Mouse (Mus musculus): ENCODE measurements around the gene Ptges. TPM values are rescaled to one million over a fixed set of nuclear protein-coding genes. Genes with fewer than 3 reads are reported as not detected.
A peak's percentile ranks its signal among the peaks of the same experiment; 100 is the strongest.

The Ptges gene
- polyA plus RNA-seq, 1 experiment from 2014 or later, result 10.8 TPM

DNA sequence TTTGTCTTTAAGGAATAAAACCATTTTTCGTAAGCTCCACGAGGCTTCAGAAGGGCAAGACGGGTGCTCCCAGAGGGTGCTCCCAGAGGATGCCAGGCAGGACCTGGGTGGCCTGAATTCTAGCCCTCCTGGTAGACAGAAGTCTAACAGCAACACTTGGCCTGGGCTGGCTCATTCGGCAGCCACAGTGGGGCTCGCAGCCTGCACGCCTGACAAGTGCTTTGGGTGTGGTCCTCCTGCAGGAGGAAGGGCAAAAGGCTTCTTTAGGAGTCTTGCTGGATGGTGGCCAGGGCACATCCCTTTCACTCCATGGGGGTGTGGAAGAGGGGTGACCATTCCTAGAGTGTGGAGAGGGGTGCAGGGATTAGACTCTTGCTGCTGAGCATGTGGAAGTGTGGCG lies 48.4 kb downstream of the Ptges start:
- Histone ChIP-seq H3K27ac (no peak overlapping the region; the same call in 1 of the 2 replicates), H3K4me3 (no peak overlapping the region), H3K36me3 (peaks cover 29% of the 10 kb centered on the region), H3K9me3 (0 out of 2 replicates have a peak, but pooled peaks cover 2% of the 10 kb centered on the region), H3K27me3 (ENCODE audit: insufficient read depth, poor library complexity, severe bottlenecking) (no peaks in the 10 kb centered on the region), H3K4me1 (replicated peaks) (peaks cover 14% of the 10 kb centered on the region)
- WGBS, result 85% methylated on average over 7 of the region's 7 CpGs
- no peak for DNase-seq (ENCODE audit: low spot score)

GRCm38 (mm10) chr2:30879481-30879880 lies 50.2 kb downstream of the Ptges start:
- 93% methylated on average over 15 of the region's 15 CpGs for WGBS
- no peaks in the 10 kb centered on the region for H3K9me3 ChIP-seq
- no peaks in the 10 kb centered on the region for H3K27me3 ChIP-seq (ENCODE audit: insufficient read depth, poor library complexity, severe bottlenecking)
- DNase-seq (ENCODE audit: low spot score), result no peak
- H3K4me3 ChIP-seq, result no peak overlapping the region
- H3K4me1 ChIP-seq (replicated peaks), result peaks cover 24% of the 10 kb centered on the region
- no peak overlapping the region for H3K27ac ChIP-seq
- H3K36me3 ChIP-seq, result peaks cover 22% of the 10 kb centered on the region

DNA sequence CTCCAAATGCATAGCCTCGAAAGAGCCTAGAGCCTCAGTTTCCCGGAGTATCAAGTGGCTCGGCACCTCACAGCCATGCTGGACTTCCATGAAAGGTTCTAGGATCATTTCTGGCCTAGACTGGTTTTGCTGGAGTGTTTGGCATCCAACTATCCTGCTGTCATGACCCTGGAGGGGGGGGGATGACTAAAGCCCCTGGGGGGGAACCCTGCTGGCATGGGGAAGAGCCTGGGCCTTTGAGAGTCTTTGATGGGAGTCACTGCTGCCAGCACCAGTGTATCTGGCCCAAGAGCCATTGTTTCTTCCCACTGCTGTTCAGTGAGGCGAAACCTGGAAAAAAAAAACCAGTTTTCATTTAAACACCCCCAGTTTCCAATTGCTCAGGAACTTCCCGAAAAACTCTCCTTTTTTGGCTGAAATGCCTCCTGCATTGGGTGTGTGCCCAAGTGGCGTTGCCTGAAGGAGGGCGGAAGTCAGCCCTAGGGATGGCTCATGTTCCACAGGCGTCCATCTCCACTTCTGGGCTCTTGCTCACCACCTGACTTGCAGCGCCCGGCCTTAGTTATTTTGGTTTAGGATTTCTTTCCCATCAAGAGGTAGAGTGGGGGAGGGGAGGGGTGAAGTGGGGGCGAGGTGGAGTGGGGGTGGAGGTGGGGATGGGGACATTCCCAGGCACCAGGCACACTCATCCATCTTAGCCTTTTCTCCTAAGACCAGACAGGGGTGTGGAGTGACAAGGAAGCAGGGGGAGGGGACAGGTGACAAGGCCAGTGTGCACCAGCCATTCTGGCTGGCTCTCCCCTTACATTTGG lies 53.8 kb downstream of the Ptges start:
- no peak for DNase-seq (ENCODE audit: low spot score)
- Histone ChIP-seq H3K4me3 (no peak overlapping the region), H3K4me1 (replicated peaks) (peaks cover 48% of the 10 kb centered on the region), H3K27ac (peak overlapping the region; percentile 74), H3K27me3 (ENCODE audit: insufficient read depth, poor library complexity, severe bottlenecking) (no peaks in the 10 kb centered on the region), H3K36me3 (peaks cover 18% of the 10 kb centered on the region), H3K9me3 (no peaks in the 10 kb centered on the region)
- WGBS, result 32% methylated on average over 11 of the region's 11 CpGs

GRCm38 (mm10) chr2:30875096-30875495 lies 54.6 kb downstream of the Ptges start:
- Histone ChIP-seq H3K27ac (peak overlapping the region; percentile 74), H3K36me3 (peaks cover 18% of the 10 kb centered on the region), H3K9me3 (no peaks in the 10 kb centered on the region), H3K4me3 (no peak overlapping the region), H3K4me1 (replicated peaks) (peaks cover 50% of the 10 kb centered on the region), H3K27me3 (ENCODE audit: insufficient read depth, poor library complexity, severe bottlenecking) (no peaks in the 10 kb centered on the region)
- 59% methylated on average over 7 of the region's 7 CpGs for WGBS
- no peak for DNase-seq (ENCODE audit: low spot score)

DNA sequence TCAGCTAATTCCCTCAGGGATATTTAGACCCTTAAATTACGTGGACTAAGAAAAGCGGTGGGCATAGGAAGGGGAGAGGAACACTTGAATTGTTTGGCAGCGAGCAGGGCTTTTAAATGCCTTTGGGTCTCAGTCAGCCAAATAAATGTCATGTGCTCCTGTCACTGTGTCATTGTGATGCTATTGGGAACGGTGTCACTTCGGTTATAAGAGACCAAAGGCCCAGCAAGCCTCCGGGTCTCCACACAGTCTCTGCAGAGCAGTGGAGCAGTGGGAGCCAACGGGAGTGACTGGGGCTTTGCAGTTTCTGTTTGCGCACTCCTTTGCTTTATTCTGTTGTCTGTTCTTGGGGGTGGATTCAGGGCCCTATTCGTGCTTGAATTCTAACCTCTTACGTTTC lies 55.2 kb downstream of the Ptges start:
- 19% methylated on average over 10 of the region's 10 CpGs for WGBS

GRCm38 (mm10) chr2:30872669-30873068 lies 57.0 kb downstream of the Ptges start:
- H3K9me3 ChIP-seq, result no peaks in the 10 kb centered on the region
- no peaks in the 10 kb centered on the region for H3K36me3 ChIP-seq
- H3K27me3 ChIP-seq (ENCODE audit: insufficient read depth, poor library complexity, severe bottlenecking), result no peaks in the 10 kb centered on the region
- DNase-seq (ENCODE audit: low spot score), result no peak
- no peak overlapping the region for H3K4me3 ChIP-seq
- whole genome bisulfite sequencing, result 80% methylated on average over 6 of the region's 6 CpGs
- 0 out of 2 replicates have a peak overlapping the region, but pooled peaks have one; percentile 26 for H3K27ac ChIP-seq
- peaks cover 50% of the 10 kb centered on the region for H3K4me1 ChIP-seq (replicated peaks)

More for the DNA sequence above, 55.2 kb downstream of the Ptges start:
- Histone ChIP-seq H3K27me3 (ENCODE audit: insufficient read depth, poor library complexity, severe bottlenecking) (no peaks in the 10 kb centered on the region), H3K27ac (no peak overlapping the region), H3K36me3 (peaks cover 13% of the 10 kb centered on the region), H3K4me3 (no peak overlapping the region), H3K9me3 (no peaks in the 10 kb centered on the region), H3K4me1 (replicated peaks) (peaks cover 50% of the 10 kb centered on the region)
- DNase-seq (ENCODE audit: low spot score), result no peak

DNA sequence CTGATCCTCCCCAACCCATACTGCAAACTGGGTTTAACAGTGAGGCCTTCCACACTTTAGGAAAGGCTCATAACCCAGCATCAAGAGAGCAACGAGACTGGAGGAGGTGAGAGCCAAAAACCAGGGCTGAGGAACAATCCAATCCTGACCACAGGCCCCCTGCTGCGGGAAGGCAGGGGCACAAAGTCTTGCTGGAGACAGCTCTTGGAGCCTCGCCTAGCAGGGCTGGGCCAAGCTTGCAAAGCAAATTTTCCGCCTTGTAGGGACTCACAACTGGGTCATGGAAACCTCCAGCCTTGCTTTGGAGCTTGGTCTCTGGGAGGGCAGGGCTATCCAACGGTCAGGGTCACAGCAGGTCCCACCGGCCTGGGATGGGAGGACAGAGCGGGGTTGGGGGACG lies 58.8 kb downstream of the Ptges start:
- Histone ChIP-seq H3K9me3 (no peaks in the 10 kb centered on the region), H3K27me3 (ENCODE audit: insufficient read depth, poor library complexity, severe bottlenecking) (0 out of 2 replicates have a peak, but pooled peaks cover 5% of the 10 kb centered on the region), H3K4me1 (replicated peaks) (peaks cover 40% of the 10 kb centered on the region), H3K36me3 (no peaks in the 10 kb centered on the region), H3K27ac (no peak overlapping the region), H3K4me3 (no peak overlapping the region)
- no peak for DNase-seq (ENCODE audit: low spot score)
- WGBS, result 67% methylated on average over 8 of the region's 8 CpGs

DNA sequence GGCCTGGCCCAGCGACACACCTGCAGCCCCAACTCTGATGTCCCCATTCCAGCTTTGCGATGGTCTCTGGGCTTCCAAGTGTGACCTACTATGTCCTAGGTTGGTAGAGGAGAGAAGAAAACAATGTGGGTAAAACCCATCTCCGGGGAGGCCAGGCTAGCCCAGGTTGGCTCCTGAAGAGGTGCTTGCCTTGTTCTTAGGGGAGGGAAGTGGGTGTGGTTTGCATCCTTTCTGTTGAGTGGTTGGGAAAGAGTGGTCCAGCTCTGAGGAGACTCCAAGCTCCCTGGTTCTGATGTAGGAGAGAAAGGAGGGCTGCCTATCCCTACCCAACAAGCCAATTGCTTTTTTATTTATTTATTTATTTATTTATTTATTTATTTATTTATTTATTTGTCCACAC lies 64.2 kb downstream of the Ptges start:
- H3K36me3 ChIP-seq, result no peaks in the 10 kb centered on the region
- peaks cover 43% of the 10 kb centered on the region for H3K4me1 ChIP-seq (replicated peaks)
- no peaks in the 10 kb centered on the region for H3K9me3 ChIP-seq
- no peak for DNase-seq (ENCODE audit: low spot score)
- 59% methylated on average over 3 of the region's 3 CpGs for WGBS
- H3K27me3 ChIP-seq (ENCODE audit: insufficient read depth, poor library complexity, severe bottlenecking), result peaks cover 34% of the 10 kb centered on the region
- H3K27ac ChIP-seq, result peak overlapping the region; percentile 77
- peak overlapping the region; percentile 49; the same call in 1 of the 2 replicates for H3K4me3 ChIP-seq

DNA sequence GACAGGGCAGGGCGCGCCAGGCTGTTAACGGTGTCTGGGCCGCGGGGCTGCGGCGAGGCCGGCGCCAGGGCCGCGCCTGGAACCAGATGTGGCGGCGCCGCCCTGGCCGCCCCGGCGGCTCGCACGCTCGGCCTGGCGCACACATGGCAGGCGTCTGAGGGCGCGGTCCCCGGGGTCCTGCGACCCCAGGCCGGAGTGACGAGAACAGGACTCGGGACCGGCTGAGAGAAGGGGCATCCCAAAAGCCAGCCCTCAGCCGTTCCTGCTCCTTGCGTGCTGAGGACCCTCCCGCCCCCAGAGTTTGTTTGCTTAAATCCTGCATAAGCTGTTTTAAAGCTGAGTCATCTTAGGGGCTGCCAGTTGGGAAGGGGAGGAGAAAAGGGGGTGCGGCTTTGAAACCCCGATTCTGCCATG lies 64.7 kb downstream of the Ptges start:
- Histone ChIP-seq H3K4me3 (peak overlapping the region; percentile 49), H3K27ac (peak overlapping the region; percentile 77), H3K9me3 (no peaks in the 10 kb centered on the region), H3K27me3 (ENCODE audit: insufficient read depth, poor library complexity, severe bottlenecking) (peaks cover 34% of the 10 kb centered on the region), H3K36me3 (no peaks in the 10 kb centered on the region), H3K4me1 (replicated peaks) (peaks cover 44% of the 10 kb centered on the region)
- WGBS, result 3% methylated on average over 35 of the region's 35 CpGs
- DNase-seq (ENCODE audit: low spot score), result peak; percentile 43

GRCm38 (mm10) chr2:30863574-30863973 lies 66.1 kb downstream of the Ptges start:
- Histone ChIP-seq H3K4me3 (no peak overlapping the region), H3K27me3 (ENCODE audit: insufficient read depth, poor library complexity, severe bottlenecking) (peaks cover 34% of the 10 kb centered on the region), H3K27ac (peak overlapping the region; percentile 25; the same call in 1 of the 2 replicates), H3K36me3 (no peaks in the 10 kb centered on the region), H3K4me1 (replicated peaks) (peaks cover 50% of the 10 kb centered on the region), H3K9me3 (no peaks in the 10 kb centered on the region)
- no peak for DNase-seq (ENCODE audit: low spot score)
- 74% methylated on average over 9 of the region's 9 CpGs for WGBS

GRCm38 (mm10) chr2:30862081-30862480 lies 67.6 kb downstream of the Ptges start:
- H3K27ac ChIP-seq, result no peak overlapping the region
- H3K4me3 ChIP-seq, result no peak overlapping the region
- no peak for DNase-seq (ENCODE audit: low spot score)
- H3K9me3 ChIP-seq, result no peaks in the 10 kb centered on the region
- peaks cover 34% of the 10 kb centered on the region for H3K27me3 ChIP-seq (ENCODE audit: insufficient read depth, poor library complexity, severe bottlenecking)
- 66% methylated on average over 4 of the region's 4 CpGs for WGBS
- H3K36me3 ChIP-seq, result no peaks in the 10 kb centered on the region
- H3K4me1 ChIP-seq (replicated peaks), result peaks cover 62% of the 10 kb centered on the region

DNA sequence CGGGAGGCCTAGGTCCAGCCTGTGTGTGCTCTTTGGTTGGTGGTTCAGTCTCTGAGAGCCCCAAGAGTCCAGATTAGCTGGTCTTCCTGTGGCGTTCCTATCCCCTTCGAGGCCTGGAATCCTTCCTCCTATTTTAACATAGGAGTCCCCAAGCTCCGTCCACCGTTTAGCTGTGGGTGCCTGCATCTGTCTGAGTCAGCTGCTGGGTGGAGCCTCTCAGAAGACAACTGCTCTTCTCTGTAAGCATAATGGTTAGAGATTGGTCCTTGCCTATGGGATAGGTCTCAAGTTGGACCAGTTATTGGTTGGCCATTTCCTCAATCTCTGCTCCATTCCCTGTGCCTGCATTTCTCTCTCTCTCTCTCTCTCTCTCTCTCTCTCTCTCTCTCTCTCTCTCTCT lies 69.9 kb downstream of the Ptges start:
- no peaks in the 10 kb centered on the region for H3K36me3 ChIP-seq
- H3K4me3 ChIP-seq, result no peak overlapping the region
- 82% methylated on average over 5 of the region's 5 CpGs for WGBS
- DNase-seq (ENCODE audit: low spot score), result no peak
- H3K4me1 ChIP-seq (replicated peaks), result peaks cover 62% of the 10 kb centered on the region
- H3K27ac ChIP-seq, result no peak overlapping the region
- peaks cover 20% of the 10 kb centered on the region for H3K27me3 ChIP-seq (ENCODE audit: insufficient read depth, poor library complexity, severe bottlenecking)
- no peaks in the 10 kb centered on the region for H3K9me3 ChIP-seq

- Histone ChIP-seq H3K9me3 (no peaks in the 10 kb centered on the region), H3K27ac (no peak overlapping the region), H3K4me3 (no peak overlapping the region), H3K36me3 (no peaks in the 10 kb centered on the region), H3K27me3 (ENCODE audit: insufficient read depth, poor library complexity, severe bottlenecking) (no peaks in the 10 kb centered on the region; the same call in 1 of the 2 replicates), H3K4me1 (replicated peaks) (peaks cover 67% of the 10 kb centered on the region)
- 68% methylated on average over 6 of the region's 6 CpGs for WGBS
- DNase-seq (ENCODE audit: low spot score), result no peak
These were observed 72.6 kb downstream of the Ptges start for GRCm38 (mm10) chr2:30857076-30857475.

Measured in hindbrain, embryonic 10.5 days (tissue).